ENCODE assay signal across 8 mouse cellular contexts in the genomic region with DNA sequence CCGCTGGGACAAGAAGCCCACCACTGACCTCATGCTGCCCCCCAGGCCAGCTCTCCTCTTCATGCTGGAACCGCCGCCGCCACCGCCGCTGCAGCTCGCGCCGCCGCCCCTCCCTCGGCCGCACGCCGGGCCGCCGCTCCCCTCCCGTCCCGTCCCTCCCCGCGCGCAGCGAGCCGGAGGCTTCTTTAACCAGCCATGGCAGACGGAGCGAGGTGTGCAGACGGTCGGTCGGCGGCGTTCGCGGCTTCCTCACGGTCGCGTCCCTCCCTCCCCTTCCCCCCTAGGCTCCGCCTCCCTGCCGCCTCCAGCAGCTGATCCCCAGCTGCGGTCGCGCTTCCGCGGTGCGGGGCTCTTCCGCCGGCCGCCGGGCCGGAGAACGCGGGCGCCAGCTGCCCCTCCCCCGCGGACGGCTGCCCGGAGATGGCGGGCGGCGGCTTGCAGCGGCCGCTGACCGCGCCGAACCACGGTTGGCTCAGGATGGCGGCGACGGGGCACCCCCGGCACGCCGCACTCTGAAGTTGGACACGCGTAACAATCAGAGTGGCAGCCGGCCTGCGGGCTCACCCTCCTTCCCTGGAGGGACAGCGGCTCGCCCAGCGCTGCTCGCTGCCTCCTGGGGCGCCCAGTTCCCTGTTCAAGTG. TPM values are rescaled to one million over a fixed set of nuclear protein-coding genes. Genes with fewer than 3 reads are reported as not detected.
DNase-seq lines count a peak whose midpoint lies in the region; ATAC-seq and TF ChIP-seq lines count a peak whose summit lies in the region.

A gene (minus strand): TSS at position 266 of the 641 bp plus-strand sequence.

- no peaks in the 10 kb centered on the region for H3K27me3 ChIP-seq in kidney, embryonic 14.5 days (ENCODE audit: control insufficient read depth, insufficient read depth, low read length)
- no peaks in the 10 kb centered on the region for H3K27me3 ChIP-seq in limb, embryonic 14.5 days (ENCODE audit: control insufficient read depth, insufficient read depth, low read length)
- H3K27me3 ChIP-seq in midbrain, embryonic 16.5 days (ENCODE audit: control insufficient read depth, insufficient read depth, low read depth, low read length), result no peaks in the 10 kb centered on the region

- peak; percentile 68 for ATAC-seq in kidney, embryonic 14.5 days (ENCODE audit: low FRiP score, low TSS enrichment)
- ATAC-seq in limb, embryonic 14.5 days (ENCODE audit: low FRiP score, low read depth), result peak; percentile 65
- ATAC-seq in midbrain, embryonic 16.5 days, result peak; percentile 80

- peak within 1 kb of the TSS; percentile 69 for H3K4me3 ChIP-seq in bone marrow macrophage, adult 2 months (ENCODE audit: insufficient read depth, low read length)
- H3K4me3 ChIP-seq in embryonic fibroblast, embryonic 13.5 days (ENCODE audit: insufficient read depth, low read length), result peak within 1 kb of the TSS; percentile 88
- peak within 1 kb of the TSS; percentile 93 for H3K4me3 ChIP-seq in kidney, embryonic 14.5 days (ENCODE audit: low read length)
- peak within 1 kb of the TSS; percentile 91 for H3K4me3 ChIP-seq in limb, embryonic 14.5 days (replicated peaks; ENCODE audit: low read length)
- peak within 1 kb of the TSS; percentile 97 for H3K4me3 ChIP-seq in midbrain, embryonic 16.5 days (ENCODE audit: low read depth, low read length)

- peak within 1 kb of the TSS; percentile 81 for H3K27ac ChIP-seq in bone marrow macrophage, adult 2 months (ENCODE audit: insufficient read depth, low read depth, low read length)
- H3K27ac ChIP-seq in embryonic fibroblast, embryonic 13.5 days (ENCODE audit: insufficient read depth, low read length), result peak within 1 kb of the TSS; percentile 95
- H3K27ac ChIP-seq in kidney, embryonic 14.5 days (ENCODE audit: low read depth, low read length), result peak within 1 kb of the TSS; percentile 97
- peak within 1 kb of the TSS; percentile 91 for H3K27ac ChIP-seq in limb, embryonic 14.5 days (replicated peaks; ENCODE audit: low read depth, low read length)
- peak within 1 kb of the TSS; percentile 97 for H3K27ac ChIP-seq in midbrain, embryonic 16.5 days (ENCODE audit: low read length)

- H3K4me1 ChIP-seq in bone marrow macrophage, adult 2 months (ENCODE audit: control insufficient read depth, insufficient read depth, low read length), result peaks cover 12% of the 10 kb centered on the region
- H3K4me1 ChIP-seq in embryonic fibroblast, embryonic 13.5 days (ENCODE audit: control insufficient read depth, insufficient read depth, low read length), result 0 out of 2 replicates have a peak, but pooled peaks cover 8% of the 10 kb centered on the region
- peaks cover 7% of the 10 kb centered on the region; the same call in 1 of the 2 replicates for H3K4me1 ChIP-seq in kidney, embryonic 14.5 days (ENCODE audit: control insufficient read depth, insufficient read depth, low read length)
- no peaks in the 10 kb centered on the region for H3K4me1 ChIP-seq in limb, embryonic 14.5 days (ENCODE audit: control insufficient read depth, insufficient read depth, low read length)
- H3K4me1 ChIP-seq in midbrain, embryonic 16.5 days (ENCODE audit: control insufficient read depth, insufficient read depth, low read length), result peaks cover 22% of the 10 kb centered on the region

- 1% methylated on average over 58 of the region's 79 CpGs for WGBS in kidney, embryonic 14.5 days
- WGBS in limb, embryonic 14.5 days, result 0% methylated on average over 55 of the region's 79 CpGs
- WGBS in midbrain, embryonic 16.5 days, result 1% methylated on average over 54 of the region's 79 CpGs

- H3K9me3 ChIP-seq in kidney, embryonic 14.5 days (ENCODE audit: control insufficient read depth, low read length), result no peaks in the 10 kb centered on the region
- H3K9me3 ChIP-seq in limb, embryonic 14.5 days (ENCODE audit: control insufficient read depth, low read length), result no peaks in the 10 kb centered on the region
- H3K9me3 ChIP-seq in midbrain, embryonic 16.5 days (replicated peaks; ENCODE audit: control insufficient read depth, low read length, poor library complexity, severe bottlenecking), result no peaks in the 10 kb centered on the region

- no peak for TF ChIP-seq POLR2A in bone marrow macrophage, adult 2 months (IDR thresholded peaks at IDR 0.05; ENCODE audit: borderline replicate concordance, low read depth, low read length)
- TF ChIP-seq POLR2A in embryonic fibroblast, embryonic 13.5 days (IDR thresholded peaks at IDR 0.05; ENCODE audit: low read depth, low read length), result peak; percentile 84
- TF ChIP-seq POLR2A in limb, embryonic 14.5 days (IDR thresholded peaks at IDR 0.05; ENCODE audit: borderline replicate concordance, extremely low read depth, insufficient read depth, insufficient read length), result peak; percentile 68; the same call in 1 of the 2 replicates

- peak; percentile 86 for DNase-seq in A20 (ENCODE audit: low read depth, low spot score)
- peak; percentile 72 to 76 for DNase-seq in heart, adult 9 months (ENCODE audit: low spot score in 2 of 2)
- peak; percentile 65 for DNase-seq in limb, embryonic 14.5 days (ENCODE audit: low spot score)
- DNase-seq in spleen, postnatal 10 days (ENCODE audit: low spot score in 2 of 2), result peak; percentile 68 to 83

- TF ChIP-seq CTCF in bone marrow macrophage, adult 2 months (IDR thresholded peaks at IDR 0.05; ENCODE audit: low read depth, low read length), result no peak
- no peak for TF ChIP-seq CTCF in embryonic fibroblast, embryonic 13.5 days (IDR thresholded peaks at IDR 0.05; ENCODE audit: borderline replicate concordance, insufficient read depth, low read length)

- H3K4me2 ChIP-seq in kidney, embryonic 14.5 days (replicated peaks; ENCODE audit: low read depth, low read length), result peak within 1 kb of the TSS; percentile 76
- H3K4me2 ChIP-seq in limb, embryonic 14.5 days (replicated peaks; ENCODE audit: low read depth, low read length, severe bottlenecking), result peak within 1 kb of the TSS; percentile 77
- H3K4me2 ChIP-seq in midbrain, embryonic 16.5 days (ENCODE audit: low read length), result peak within 1 kb of the TSS; percentile 63

- no peaks in the 10 kb centered on the region for H3K36me3 ChIP-seq in kidney, embryonic 14.5 days (ENCODE audit: control insufficient read depth, insufficient read depth, low read length)
- peaks cover 2% of the 10 kb centered on the region; the same call in 1 of the 2 replicates for H3K36me3 ChIP-seq in limb, embryonic 14.5 days (ENCODE audit: control insufficient read depth, insufficient read depth, low read length)
- H3K36me3 ChIP-seq in midbrain, embryonic 16.5 days (ENCODE audit: control insufficient read depth, insufficient read depth, low read length), result no peaks in the 10 kb centered on the region

- peak within 1 kb of the TSS; percentile 90 for H3K9ac ChIP-seq in kidney, embryonic 14.5 days (ENCODE audit: low read depth, low read length)
- peak within 1 kb of the TSS; percentile 84 for H3K9ac ChIP-seq in limb, embryonic 14.5 days (ENCODE audit: low read depth, low read length, severe bottlenecking)
- H3K9ac ChIP-seq in midbrain, embryonic 16.5 days (ENCODE audit: low read depth, low read length), result peak within 1 kb of the TSS; percentile 95

RNA-seq across cellular contexts. Expression of the gene that starts here (rescaled TPM):
- 18.0 and 18.1 TPM in 2 replicates for polyA plus RNA-seq in bone marrow macrophage, adult 2 months (2012; ENCODE audit: insufficient read depth, insufficient read length, missing spikeins)
- polyA plus RNA-seq in embryonic fibroblast, embryonic 13.5 days (2011; ENCODE audit: insufficient read length, low read depth, missing spikeins), result 34.5 and 45.0 TPM in 2 replicates
- polyA plus RNA-seq in kidney, embryonic 14.5 days (2014; fragmentation: Nextera tagmentation; extraction: Ambion mirVana), result 8.6 and 11.2 TPM in 2 replicates
- polyA plus RNA-seq in limb, embryonic 14.5 days (2012; rRNA removed), result 27.8 and 33.9 TPM in 2 replicates
- 13.9 and 15.6 TPM in 2 replicates for polyA plus RNA-seq in limb, embryonic 14.5 days (2014; fragmentation: Nextera tagmentation; extraction: Ambion mirVana)
- 25.0 and 27.2 TPM in 2 replicates for polyA plus RNA-seq in midbrain, embryonic 16.5 days (2015; fragmentation: Nextera tagmentation; extraction: Ambion mirVana)

Comparison
In these comparisons a context has a peak if more than half of its experiments do, and no peak if none do; other contexts are left out.
1. Peak in every context shown above with its lines: DNase-seq, ATAC-seq, H3K4me3 ChIP-seq and H3K27ac ChIP-seq.